Mouse (Mus musculus) thymus, postnatal 14 days (tissue): ENCODE data around the gene Gm14851.
"Not testable (repeated sequence)": the region's sequence is repeated elsewhere in the genome, so short reads cannot be mapped to it uniquely, and the experiment has no call there.

Source experiments
- DNase-seq: peaks from one replicate; pipeline ENCODE4 v3.0.0; 2021

Gm14851 gene

GRCm38 (mm10) chr8:21095950-21096349 lies at the start of gene Gm14851:
Gene Gm14851 (minus strand): TSS chr8:21096050.
- DNase-seq = not testable (repeated sequence)

DNA sequence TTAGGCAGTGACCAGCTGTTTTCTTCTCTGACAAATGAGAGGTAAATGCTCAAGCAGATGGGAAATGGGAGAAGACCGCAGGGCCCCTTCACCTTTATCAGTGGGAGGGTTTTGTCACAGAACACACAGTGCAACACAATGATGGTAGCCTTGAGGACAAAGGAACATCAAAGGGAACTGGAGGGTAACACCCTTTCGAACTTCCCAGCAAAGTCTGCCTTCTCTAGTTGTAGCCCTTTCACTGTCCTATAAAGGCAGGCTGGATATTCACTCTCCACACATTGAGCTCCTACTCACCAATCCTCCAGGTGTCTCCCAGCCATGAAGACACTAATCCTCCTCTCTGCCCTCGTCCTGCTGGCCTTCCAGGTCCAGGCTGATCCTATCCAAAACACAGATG lies 38.5 kb upstream of the Gm14851 start, which contains the start of gene Defa30:
Gene Defa30 (plus strand): TSS at position 301 of the 400 bp plus-strand sequence.
- DNase-seq = not testable (repeated sequence)

GRCm38 (mm10) chr8:21093106-21093505 lies 2.7 kb downstream of the Gm14851 start:
- DNase-seq = no peak

- DNase-seq = not testable (repeated sequence)
Observed at GRCm38 (mm10) chr8:21084142-21084541, 11.7 kb downstream of the Gm14851 start, which contains the start of gene Defa25. Gene Defa25 (plus strand): TSS chr8:21084442.

GRCm38 (mm10) chr8:21064738-21065137 lies 31.1 kb downstream of the Gm14851 start, which contains the start of gene Defa35:
Gene Defa35 (plus strand): TSS chr8:21065038.
- DNase-seq = not testable (repeated sequence)

- not testable (repeated sequence) for DNase-seq
Observed at GRCm38 (mm10) chr8:21054747-21055146, 41.1 kb downstream of the Gm14851 start, which contains the start of gene Defa23. Gene Defa23 (plus strand): TSS chr8:21055047.
